Mouse (Mus musculus): Measurements from ENCODE around the gene Hist1h3e.

DNA sequence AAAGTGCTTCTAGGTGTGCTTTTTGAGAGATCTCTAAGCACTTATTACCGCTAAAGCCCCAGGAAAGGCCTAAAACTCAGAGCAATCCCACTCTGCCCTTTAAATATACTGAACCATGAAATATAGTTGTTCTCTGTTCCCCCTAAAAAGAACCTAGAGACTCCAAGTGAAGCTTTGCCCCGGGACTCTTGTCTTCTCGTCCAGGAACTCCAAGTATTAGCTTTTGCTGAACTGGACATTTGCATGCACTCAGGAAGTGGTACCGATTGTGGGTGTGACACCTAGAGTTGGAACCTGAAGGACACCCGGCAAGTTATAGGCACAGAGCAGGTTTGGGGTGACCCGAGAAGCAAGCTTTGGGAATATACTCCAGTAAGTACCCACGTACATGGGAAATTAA, 29.0 kb upstream of the Hist1h3e start:
- no peak for TF ChIP-seq EP300 (IDR thresholded peaks at IDR 0.05; ENCODE audit: low read depth)
- TF ChIP-seq CTCF (IDR thresholded peaks at IDR 0.05; ENCODE audit: low read depth): no peak
